Mouse (Mus musculus) thymus, postnatal 4 days (tissue): ENCODE measurements around the gene Prpf38b.
A peak's percentile ranks its signal among the peaks of the same experiment; 100 is the strongest.
"Not testable (repeated sequence)": the region's sequence is repeated elsewhere in the genome, so short reads cannot be mapped to it uniquely, and the experiment has no call there.

ENCODE experiments used
- DNase-seq: peaks from one replicate; pipeline ENCODE4 v3.0.0; 2021

The Prpf38b gene

GRCm38 (mm10) chr3:108900147-108900546 is 11.4 kb downstream of the Prpf38b start:
- DNase-seq: no peak

DNA sequence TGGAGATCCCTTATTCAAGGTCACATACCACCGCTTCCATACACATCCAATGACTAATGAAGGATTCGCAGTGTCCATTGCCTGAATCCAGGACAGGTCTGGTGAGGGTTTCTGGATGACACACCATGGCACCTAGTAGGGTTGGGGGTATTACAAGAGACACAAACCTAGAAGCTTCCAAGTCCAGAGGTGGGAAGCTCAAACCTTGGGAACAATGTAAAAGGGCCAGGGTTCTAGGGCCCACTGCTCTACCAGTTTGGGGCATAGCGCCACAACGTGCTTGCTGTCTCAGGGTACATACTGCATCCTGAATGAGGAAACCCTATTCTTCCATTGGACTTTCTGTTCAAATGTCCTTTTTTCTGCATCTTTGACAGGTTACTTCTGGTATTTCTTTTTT is 12.9 kb downstream of the Prpf38b start:
- no peak for DNase-seq

- no peak for DNase-seq
These were observed 18.6 kb downstream of the Prpf38b start for GRCm38 (mm10) chr3:108892914-108893313.

DNA sequence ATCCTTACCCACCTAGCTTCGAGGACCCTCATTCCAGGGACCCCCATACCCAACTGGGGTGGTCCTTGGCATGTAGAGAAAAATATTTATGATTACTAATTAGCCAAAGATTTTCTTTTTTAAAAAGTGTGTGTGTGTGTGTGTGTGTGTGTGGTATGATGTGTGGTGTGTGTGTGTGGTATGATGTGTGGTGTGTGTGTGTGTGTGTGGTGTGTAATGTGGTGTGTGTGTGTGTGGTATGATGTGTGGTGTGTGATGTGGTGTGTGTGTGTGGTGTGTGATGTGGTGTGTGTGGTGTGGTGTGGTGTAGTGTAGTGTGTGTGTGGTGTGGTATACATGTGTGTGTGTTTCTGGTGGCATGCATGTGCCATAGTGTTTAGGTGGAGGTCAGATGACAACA is 19.4 kb downstream of the Prpf38b start:
- DNase-seq: no peak

DNA sequence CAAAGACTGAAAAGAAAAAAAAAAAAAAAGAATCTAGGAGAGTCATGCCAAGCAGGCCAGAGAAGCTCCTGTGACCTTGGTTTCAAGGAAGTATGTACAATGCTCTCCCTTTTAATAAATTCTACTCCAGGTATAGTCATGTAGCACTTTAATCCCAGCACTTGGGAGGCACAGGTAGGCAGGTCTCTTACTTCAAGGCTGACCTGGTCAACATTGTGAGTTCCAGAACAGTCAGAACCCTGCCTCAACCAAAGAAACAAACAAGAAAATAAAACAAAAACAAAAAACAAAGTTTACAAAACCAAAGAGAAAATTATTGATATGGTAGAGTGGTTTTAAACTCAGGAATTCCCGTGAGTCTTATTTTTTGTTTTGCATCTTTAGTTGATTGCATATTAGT is 21.6 kb downstream of the Prpf38b start, which contains the start of gene Fndc7:
Gene Fndc7, minus strand, starts transcription at position 101 of the 400 bp plus-strand sequence.
- DNase-seq: no peak

- no peak for DNase-seq
These were observed 23.9 kb downstream of the Prpf38b start for GRCm38 (mm10) chr3:108887618-108887975.

DNA sequence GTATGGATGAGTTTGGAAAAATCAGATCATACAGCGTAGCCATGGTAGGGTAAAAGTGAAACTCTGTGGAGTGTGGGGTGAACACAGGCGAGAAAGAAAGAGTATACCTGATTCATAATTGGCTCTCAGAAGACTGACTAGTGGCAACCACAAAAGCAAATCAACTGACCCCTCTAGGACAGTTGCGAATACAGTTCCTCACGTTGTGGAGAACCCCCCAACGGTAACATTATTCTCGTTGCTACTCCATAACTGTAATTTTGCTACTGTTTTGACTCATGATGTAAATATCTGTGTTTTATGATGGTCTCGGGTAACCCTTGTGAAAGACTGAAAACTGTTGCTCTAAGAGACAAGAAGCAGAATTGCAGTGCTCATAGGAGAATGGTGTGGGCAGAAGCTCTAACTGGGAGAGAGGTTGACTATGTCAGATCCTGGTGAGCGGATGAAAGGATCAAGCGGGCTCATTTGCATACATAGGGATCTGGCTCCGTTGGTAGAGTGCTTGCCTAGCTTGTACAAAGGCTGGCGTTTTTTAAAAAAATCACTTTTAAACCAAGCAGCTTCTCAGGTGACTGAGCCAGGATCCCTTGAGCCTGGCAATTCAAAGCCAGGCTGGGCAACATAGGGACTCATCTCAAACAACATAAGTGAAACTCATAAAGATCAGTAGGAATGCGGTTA is 24.5 kb downstream of the Prpf38b start:
- DNase-seq: no peak

DNA sequence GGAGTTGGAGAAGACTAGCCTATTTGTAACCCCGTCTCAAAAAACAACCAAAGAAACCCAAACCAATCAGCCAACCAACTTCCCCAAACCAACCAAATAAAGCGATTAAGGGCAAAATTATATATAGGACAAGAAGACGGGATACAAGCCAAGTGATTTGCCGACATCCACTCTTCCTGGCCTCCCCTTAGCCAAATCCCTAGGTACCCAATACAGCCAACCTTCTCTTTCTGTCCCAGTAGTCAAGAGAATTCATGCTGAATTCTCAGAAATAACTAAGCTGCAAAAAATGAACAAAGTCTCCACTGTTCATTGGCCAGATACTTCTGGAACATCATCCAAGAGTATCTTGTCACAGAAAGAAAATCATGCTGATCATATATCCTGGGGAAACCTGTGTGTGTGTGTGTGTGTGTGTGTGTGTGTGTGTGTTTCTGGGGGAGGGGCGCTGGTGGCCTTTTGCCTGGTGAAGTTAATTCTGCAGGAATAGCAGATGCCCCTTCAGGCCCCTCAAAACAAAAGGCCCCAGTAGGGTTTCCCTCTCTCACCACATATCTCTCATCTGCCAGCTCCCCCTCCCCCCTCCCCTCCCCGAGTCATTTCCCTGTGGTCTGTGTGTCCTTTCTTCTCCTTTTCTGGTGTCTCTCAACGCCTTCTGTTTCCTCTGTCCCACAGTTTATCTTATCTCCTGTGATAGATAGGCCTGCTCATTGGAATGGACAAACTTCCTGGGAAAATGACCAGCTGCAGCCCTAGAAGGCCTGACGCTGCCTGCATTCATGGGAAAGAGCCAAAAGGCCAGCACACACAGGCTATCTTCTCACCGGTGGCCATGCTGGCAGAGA is 25.6 kb downstream of the Prpf38b start:
- DNase-seq: peak; percentile 48

GRCm38 (mm10) chr3:108884706-108885289 is 26.7 kb downstream of the Prpf38b start:
- no peak for DNase-seq

DNA sequence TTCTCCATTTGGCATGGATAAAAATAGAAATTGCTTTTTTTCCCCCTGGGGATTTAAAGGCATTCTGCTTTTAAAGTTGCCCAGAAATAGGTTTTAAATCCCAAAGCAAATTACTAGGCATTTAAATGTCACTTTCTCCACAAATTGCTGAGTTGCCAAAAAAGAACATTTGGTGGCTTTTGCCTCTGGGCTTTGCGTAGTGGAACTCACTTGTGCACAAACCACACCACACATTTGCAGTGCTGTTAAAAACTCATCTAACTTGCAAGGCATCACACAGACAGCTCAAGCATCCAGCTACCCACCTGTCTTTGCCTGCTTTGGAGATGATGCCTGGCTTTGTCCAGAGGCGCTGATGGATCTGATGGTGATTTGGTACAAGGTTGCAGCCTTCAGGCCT is 28.5 kb downstream of the Prpf38b start:
- DNase-seq: no peak

- DNase-seq: not testable (repeated sequence)
These were observed 29.7 kb downstream of the Prpf38b start for GRCm38 (mm10) chr3:108881873-108882272.

DNA sequence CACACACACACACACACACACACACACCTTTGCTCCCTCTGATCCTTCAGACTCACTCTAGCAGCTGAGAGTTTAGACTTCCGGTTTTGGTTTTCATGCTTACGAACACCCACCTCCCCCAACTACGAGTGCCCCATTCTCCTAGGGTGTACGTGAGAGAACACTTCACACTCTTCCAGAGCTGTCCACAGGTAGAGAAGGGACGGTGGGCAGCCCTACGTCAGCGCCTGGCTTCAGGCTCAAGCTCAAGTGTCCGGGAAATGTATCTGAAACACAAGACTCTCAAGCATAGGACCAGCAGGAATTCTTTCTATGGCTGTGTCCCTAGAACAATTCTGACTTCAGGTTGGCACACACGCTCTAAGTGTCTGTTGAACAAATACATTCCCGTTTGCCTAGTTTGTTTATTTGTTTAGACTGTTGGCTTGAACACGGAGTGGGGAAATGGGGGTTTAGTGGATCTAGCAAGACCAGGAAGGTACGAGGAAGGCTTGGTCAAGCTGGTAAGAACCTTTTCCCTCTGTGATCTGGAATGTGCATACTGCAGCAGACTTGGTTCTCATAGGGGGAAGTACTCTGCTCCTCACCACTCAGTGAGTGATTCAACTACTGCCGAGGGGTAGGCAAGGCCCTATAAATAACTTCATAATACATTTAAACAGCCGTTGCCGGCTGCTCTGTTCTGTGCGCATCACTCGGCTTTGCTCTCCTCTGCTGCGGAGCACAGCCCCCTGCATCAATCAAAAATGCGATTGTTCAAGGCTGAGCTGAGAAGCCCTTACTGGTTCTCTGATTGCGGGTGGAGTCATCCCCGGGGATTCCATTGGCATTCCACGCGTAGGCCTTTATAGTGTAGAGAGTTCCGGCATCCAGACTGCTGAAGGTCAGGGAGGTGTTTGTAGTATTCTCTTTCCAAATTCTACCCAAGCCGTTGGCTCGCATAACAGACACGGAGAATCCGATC is 30.7 kb downstream of the Prpf38b start:
- DNase-seq: peak; percentile 63

DNA sequence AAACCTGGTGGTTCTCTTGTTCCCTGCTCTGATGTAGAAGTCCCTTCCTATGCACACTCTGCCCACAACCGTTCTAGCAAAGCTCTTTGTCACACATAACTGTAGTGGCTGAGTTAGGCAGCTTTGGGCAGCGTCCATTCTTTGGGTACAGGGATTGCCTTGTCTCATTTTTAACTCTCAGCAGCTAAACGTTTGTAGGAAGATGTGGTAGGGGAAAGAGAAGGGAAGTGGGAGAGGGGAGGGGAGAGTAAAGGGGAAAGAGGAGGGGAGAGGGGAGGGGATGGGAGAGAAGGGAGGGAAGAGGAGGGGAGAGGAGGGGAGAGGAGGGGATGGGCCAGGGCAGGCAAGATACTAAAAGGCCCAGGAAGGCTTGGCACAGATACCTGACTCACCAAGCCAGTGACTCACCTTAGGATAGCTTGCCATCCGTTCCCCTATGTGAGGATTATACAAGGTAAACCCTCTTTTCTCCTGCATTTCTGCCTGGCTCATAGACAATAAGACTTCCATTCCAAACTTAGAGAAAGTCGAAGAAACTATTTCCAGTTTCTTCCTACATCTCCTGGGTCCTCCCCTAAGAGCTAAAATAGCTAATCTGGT is 31.6 kb downstream of the Prpf38b start:
- DNase-seq: no peak

DNA sequence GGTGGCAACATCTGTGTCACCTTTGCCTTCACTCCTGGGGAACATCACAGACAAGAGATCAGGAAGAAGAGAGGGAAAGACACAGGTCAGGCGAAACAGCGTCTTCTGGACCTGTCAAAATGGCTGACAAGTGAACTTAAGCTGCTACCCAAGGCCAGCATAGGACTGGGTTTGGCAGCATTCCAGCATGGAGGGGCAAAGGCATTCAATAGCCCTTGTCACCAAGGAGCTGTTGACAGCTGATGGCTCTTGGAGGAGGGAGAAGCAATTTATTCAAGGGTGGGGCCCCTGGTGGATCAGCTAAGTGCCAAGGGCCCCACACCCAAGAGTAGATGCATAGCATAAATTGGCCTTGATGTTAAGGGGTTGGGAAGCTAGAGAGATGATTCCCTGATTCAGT is 32.4 kb downstream of the Prpf38b start:
- DNase-seq: no peak

DNA sequence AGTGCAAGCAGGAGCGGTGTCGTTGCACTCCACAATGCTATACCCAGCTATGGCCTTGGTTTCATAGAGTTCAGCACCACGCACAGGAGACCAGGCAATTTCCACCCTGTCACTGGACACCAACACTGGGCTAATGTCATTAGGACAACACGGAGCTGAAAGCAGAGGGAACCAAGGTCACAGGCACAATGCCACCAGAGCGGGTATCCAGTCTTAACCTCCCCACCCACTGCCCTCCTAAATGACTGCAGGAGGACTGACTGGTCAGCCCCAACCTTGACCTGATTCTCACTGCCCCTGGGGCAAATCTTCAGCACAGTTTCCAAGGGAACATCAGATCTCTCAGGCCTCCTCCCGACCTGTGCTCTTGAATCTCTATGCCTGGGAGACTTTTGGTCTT is 40.9 kb downstream of the Prpf38b start:
- DNase-seq: no peak

DNA sequence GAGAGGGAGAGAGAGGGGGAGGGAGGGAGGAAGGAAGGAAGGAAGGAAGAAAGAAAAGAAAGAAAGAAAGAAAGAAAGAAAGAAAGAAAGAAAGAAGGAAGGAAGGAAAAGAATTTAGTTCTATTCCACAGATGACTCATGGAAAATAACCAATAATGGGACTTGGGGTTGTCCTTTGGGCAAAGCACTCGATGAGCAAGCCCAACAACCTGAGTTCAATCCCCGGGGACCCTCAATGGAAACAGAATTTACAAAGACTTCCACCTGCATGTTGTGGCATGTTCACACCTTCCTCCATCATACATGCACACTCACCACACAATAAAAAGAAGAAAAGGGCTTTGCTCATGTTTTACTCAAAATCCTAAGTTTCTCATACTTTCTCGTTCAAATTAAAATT is 44.1 kb downstream of the Prpf38b start:
- no peak for DNase-seq

- DNase-seq: peak; percentile 74
These were observed 45.9 kb downstream of the Prpf38b start for GRCm38 (mm10) chr3:108865676-108866075.

GRCm38 (mm10) chr3:108865129-108865528 is 46.4 kb downstream of the Prpf38b start:
- no peak for DNase-seq

GRCm38 (mm10) chr3:108863091-108863490 is 48.4 kb downstream of the Prpf38b start:
- no peak for DNase-seq

- DNase-seq: not testable (repeated sequence)
These were observed 49.2 kb downstream of the Prpf38b start for GRCm38 (mm10) chr3:108862282-108862681.

DNA sequence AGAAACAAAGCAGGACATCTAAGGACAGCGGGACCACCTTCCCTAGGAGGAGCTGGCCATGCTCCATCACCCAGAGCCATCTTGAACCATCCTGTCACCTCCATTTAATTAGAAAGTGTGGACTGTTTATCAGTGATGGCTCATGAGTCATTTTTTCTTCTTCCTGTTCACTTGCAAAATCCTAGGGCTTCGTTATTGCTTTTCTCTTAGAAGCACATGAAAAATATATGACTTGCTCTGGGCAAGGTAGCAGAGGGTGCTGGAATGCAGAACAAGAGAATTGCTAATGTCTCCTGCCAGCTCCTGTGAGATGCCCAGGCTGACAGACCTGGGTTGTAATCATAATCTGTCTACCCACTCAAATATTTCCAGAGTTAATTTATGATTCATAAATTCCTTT is 50.7 kb downstream of the Prpf38b start:
- no peak for DNase-seq

DNA sequence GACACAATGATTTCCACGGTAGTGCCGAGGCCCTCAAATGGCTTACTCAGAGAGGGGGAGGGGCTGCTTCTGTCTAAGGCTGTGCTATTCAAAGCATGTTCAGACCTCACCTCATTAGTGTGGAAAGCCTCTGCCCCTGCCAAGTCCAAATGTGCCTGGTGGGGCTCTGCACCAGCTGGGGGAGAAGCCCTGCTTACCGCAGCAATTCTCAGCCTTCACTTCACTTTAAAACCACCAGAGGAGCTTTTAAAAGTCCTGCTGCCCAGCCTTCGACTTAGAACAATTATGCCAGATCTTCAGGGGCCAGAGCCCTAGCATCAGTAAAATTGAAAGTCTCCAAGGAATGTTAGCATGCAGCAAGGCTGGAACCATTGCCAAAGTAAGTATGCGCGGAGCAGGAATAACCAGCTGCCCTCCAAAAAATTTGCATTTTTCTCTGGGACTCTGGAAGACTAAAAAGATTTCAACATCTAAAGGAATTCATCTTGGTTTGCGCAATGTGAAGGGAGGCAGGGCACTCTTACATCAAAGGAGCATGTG is 53.2 kb downstream of the Prpf38b start:
- no peak for DNase-seq
